Mouse (Mus musculus) kidney, postnatal 14 days (tissue): ENCODE results near the gene Frmd4b.
"Not testable (repeated sequence)": the region's sequence is repeated elsewhere in the genome, so short reads cannot be mapped to it uniquely, and the experiment has no call there.

Source experiments
- DNase-seq: peaks from one replicate; pipeline ENCODE4 v3.0.0; 2022; ENCODE audit warnings: mixed read lengths

The Frmd4b gene

GRCm38 (mm10) chr6:97283676-97284075 is 333.7 kb downstream of the Frmd4b start:
- no peak for DNase-seq

- DNase-seq: peak; percentile 48
Observed at GRCm38 (mm10) chr6:97278878-97279277, 338.5 kb downstream of the Frmd4b start.

- DNase-seq: peak; percentile 84
Observed at GRCm38 (mm10) chr6:97278014-97278787, 339.1 kb downstream of the Frmd4b start.

- no peak for DNase-seq
Observed at GRCm38 (mm10) chr6:97276890-97277497, 340.3 kb downstream of the Frmd4b start.

GRCm38 (mm10) chr6:97276366-97276765 is 341.0 kb downstream of the Frmd4b start:
- DNase-seq: no peak

- DNase-seq: no peak
Observed at GRCm38 (mm10) chr6:97275760-97276159, 341.6 kb downstream of the Frmd4b start.

- DNase-seq: no peak
Observed at GRCm38 (mm10) chr6:97273777-97274176, 343.6 kb downstream of the Frmd4b start.

- DNase-seq: no peak
Observed at GRCm38 (mm10) chr6:97273058-97273710, 344.2 kb downstream of the Frmd4b start.

GRCm38 (mm10) chr6:97272349-97272748 is 345.0 kb downstream of the Frmd4b start:
- DNase-seq: no peak

GRCm38 (mm10) chr6:97269596-97269995 is 347.7 kb downstream of the Frmd4b start:
- DNase-seq: no peak

- no peak for DNase-seq
Observed at GRCm38 (mm10) chr6:97267132-97267531, 350.2 kb downstream of the Frmd4b start.

GRCm38 (mm10) chr6:97266661-97267060 is 350.7 kb downstream of the Frmd4b start:
- no peak for DNase-seq

GRCm38 (mm10) chr6:97265705-97266104 is 351.6 kb downstream of the Frmd4b start:
- no peak for DNase-seq

GRCm38 (mm10) chr6:97265240-97265639 is 352.1 kb downstream of the Frmd4b start:
- no peak for DNase-seq

GRCm38 (mm10) chr6:97263750-97264149 is 353.6 kb downstream of the Frmd4b start:
- not testable (repeated sequence) for DNase-seq

GRCm38 (mm10) chr6:97262229-97262628 is 355.1 kb downstream of the Frmd4b start:
- DNase-seq: no peak

GRCm38 (mm10) chr6:97259926-97260325 is 357.4 kb downstream of the Frmd4b start:
- DNase-seq: not testable (repeated sequence)

- DNase-seq: no peak
Observed at GRCm38 (mm10) chr6:97258489-97258888, 358.9 kb downstream of the Frmd4b start.

- peak; percentile 18 for DNase-seq
Observed at GRCm38 (mm10) chr6:97252711-97253221, 364.6 kb downstream of the Frmd4b start, which contains the start of gene Lmod3. Gene Lmod3, minus strand, starts transcription at chr6:97252759.

- no peak for DNase-seq
Observed at GRCm38 (mm10) chr6:97252086-97252485, 365.3 kb downstream of the Frmd4b start.

- DNase-seq: peak; percentile 68
Observed at GRCm38 (mm10) chr6:97250966-97251365, 366.4 kb downstream of the Frmd4b start.

GRCm38 (mm10) chr6:97245200-97245599 is 372.1 kb downstream of the Frmd4b start:
- no peak for DNase-seq

- DNase-seq: no peak
Observed at GRCm38 (mm10) chr6:97242522-97242921, 374.8 kb downstream of the Frmd4b start.

GRCm38 (mm10) chr6:97240092-97240491 is 377.2 kb downstream of the Frmd4b start:
- DNase-seq: no peak
